Mouse (Mus musculus) CD8-positive naive resting alpha-beta T cell, adult 2 months (primary cell): Measurements from ENCODE around the gene Rpl35.

Source experiments
- DNase-seq, 2 experiments: peaks; one replicate each; pipeline ENCODE4 v3.0.0; 2022; ENCODE audit warnings: low read depth in 2 of 2, low spot score in 2 of 2

The Rpl35 gene

GRCm38 (mm10) chr2:38997386-38998374, 7.7 kb downstream of the Rpl35 start, which contains the start of gene Wdr38:
Gene Wdr38 (plus strand): TSS chr2:38997476.
- peak; percentile 83 to 86 for DNase-seq

- no peak for DNase-seq
These were observed 13.0 kb downstream of the Rpl35 start for GRCm38 (mm10) chr2:38992452-38992851.

GRCm38 (mm10) chr2:38992004-38992403, 13.4 kb downstream of the Rpl35 start:
- no peak for DNase-seq

- DNase-seq, result no peak
These were observed 16.5 kb downstream of the Rpl35 start for GRCm38 (mm10) chr2:38988929-38989328.

- peak; percentile 51 to 60 for DNase-seq
These were observed 17.5 kb downstream of the Rpl35 start for GRCm38 (mm10) chr2:38987803-38988510.

- no peak for DNase-seq
These were observed 18.1 kb downstream of the Rpl35 start for GRCm38 (mm10) chr2:38987371-38987770.

- DNase-seq, result no peak
These were observed 18.8 kb downstream of the Rpl35 start for GRCm38 (mm10) chr2:38986580-38986979.

GRCm38 (mm10) chr2:38983456-38983855, 22.0 kb downstream of the Rpl35 start:
- no peak for DNase-seq

- DNase-seq, result no peak
These were observed 27.6 kb downstream of the Rpl35 start for GRCm38 (mm10) chr2:38977837-38978236.

- no peak for DNase-seq
These were observed 29.3 kb downstream of the Rpl35 start for GRCm38 (mm10) chr2:38975941-38976805.

GRCm38 (mm10) chr2:38975181-38975580, 30.2 kb downstream of the Rpl35 start:
- DNase-seq, result no peak

GRCm38 (mm10) chr2:38974171-38974570, 31.3 kb downstream of the Rpl35 start:
- DNase-seq, result no peak

GRCm38 (mm10) chr2:38973701-38974100, 31.7 kb downstream of the Rpl35 start:
- DNase-seq, result no peak

GRCm38 (mm10) chr2:38973223-38973622, 32.2 kb downstream of the Rpl35 start:
- no peak for DNase-seq

- DNase-seq, result no peak
These were observed 35.4 kb downstream of the Rpl35 start for GRCm38 (mm10) chr2:38970057-38970456.

- DNase-seq, result no peak
These were observed 35.8 kb downstream of the Rpl35 start for GRCm38 (mm10) chr2:38969650-38970049.

- no peak for DNase-seq
These were observed 41.2 kb downstream of the Rpl35 start for GRCm38 (mm10) chr2:38964198-38964597.

GRCm38 (mm10) chr2:38957671-38958223, 47.7 kb downstream of the Rpl35 start:
- DNase-seq, result no peak

GRCm38 (mm10) chr2:38956062-38956461, 49.4 kb downstream of the Rpl35 start:
- no peak for DNase-seq

GRCm38 (mm10) chr2:38953152-38953883, 52.1 kb downstream of the Rpl35 start:
- DNase-seq, result no peak
